ENCODE assay signal across 8 mouse cellular contexts in genomic region chr8:115095548-115095947, GRCm38 (mm10).
A peak's percentile ranks its signal among the peaks of the same experiment; 100 is the strongest.
DNase-seq lines count a peak whose midpoint lies in the region; ATAC-seq lines count a peak whose summit lies in the region.
"Had no signal": no experiment of that assay in that cellular context is flagged by ENCODE, and none has a peak within 500 bp of the region (broad histone marks: within the 10 kb centered on the region; RNA-seq: fewer than 3 reads in every experiment).

No protein-coding gene starts in this region.

- no peaks in the 10 kb centered on the region for H3K27me3 ChIP-seq in kidney, embryonic 16.5 days (ENCODE audit: insufficient read depth, low read length)
- H3K27me3 ChIP-seq: embryonic facial prominence, embryonic 13.5 days had no signal

- H3K36me3 ChIP-seq in kidney, embryonic 16.5 days (ENCODE audit: insufficient read depth, low read length), result no peaks in the 10 kb centered on the region
- H3K36me3 ChIP-seq: embryonic facial prominence, embryonic 13.5 days had no signal

- H3K4me1 ChIP-seq in kidney, embryonic 16.5 days (ENCODE audit: insufficient read depth, low read length), result no peaks in the 10 kb centered on the region

- 90% methylated on average over 4 of the region's 4 CpGs for WGBS in kidney, embryonic 16.5 days

- H3K4me2 ChIP-seq in kidney, embryonic 16.5 days (replicated peaks; ENCODE audit: low read depth, low read length), result no peak overlapping the region
- H3K4me2 ChIP-seq: embryonic facial prominence, embryonic 13.5 days had no signal

- no peak for ATAC-seq in kidney, embryonic 16.5 days (ENCODE audit: low FRiP score, low TSS enrichment)

- peak; percentile 13 for DNase-seq in kidney, adult 11 months
- peak; percentile 67 for DNase-seq in CD4-positive, CD25-positive, alpha-beta regulatory T cell, adult 2 months (ENCODE audit: low read depth, low spot score)
- peak; percentile 19 for DNase-seq in ES-CJ7 (ENCODE audit: low read depth, low spot score)
- peak; percentile 51 for DNase-seq in embryo, embryonic 10.5 days (ENCODE audit: low spot score)
- DNase-seq in lung, postnatal 14 days, result peak; percentile 42
- no peak for DNase-seq in Muller cell, postnatal 12 days (ENCODE audit: inconsistent ontology term)

- no peak overlapping the region for H3K27ac ChIP-seq in kidney, embryonic 16.5 days (ENCODE audit: low read length)
- H3K27ac ChIP-seq: embryonic facial prominence, embryonic 13.5 days had no signal

- H3K9ac ChIP-seq in kidney, embryonic 16.5 days (replicated peaks; ENCODE audit: low read length), result no peak overlapping the region
- H3K9ac ChIP-seq: embryonic facial prominence, embryonic 13.5 days had no signal

- H3K9me3 ChIP-seq in kidney, embryonic 16.5 days (ENCODE audit: low read length), result no peaks in the 10 kb centered on the region; the same call in 1 of the 2 replicates
- H3K9me3 ChIP-seq: embryonic facial prominence, embryonic 13.5 days had no signal

- H3K4me3 ChIP-seq in kidney, embryonic 16.5 days (ENCODE audit: low read length), result no peak overlapping the region
- H3K4me3 ChIP-seq: embryonic facial prominence, embryonic 13.5 days had no signal
